Mouse (Mus musculus) heart, embryonic 16.5 days (tissue): ENCODE results near the gene Ghrl. TPM values are rescaled to one million over a fixed set of nuclear protein-coding genes. Genes with fewer than 3 reads are reported as not detected.

Experiments
- microRNA-seq: library from miRNA; unstranded; fragments of <30 nt; microRNA quantifications from one replicate; pipeline ENCODE4, GENCODE M21; 2017
- polyA plus RNA-seq: library from polyadenylated mRNA; unstranded; fragments of >200 nt; fragmentation: Nextera tagmentation; extraction: Ambion mirVana; gene quantifications from 2 replicates; pipeline ENCODE4 v1.2.1, GENCODE M21; 2015

Gene Ghrl
- polyA plus RNA-seq, 1 experiment from 2014 or later, result 0.30 TPM

Small RNA genes within 50 kb of the gene (microRNA-seq; reads per million reads assigned to microRNA genes)
- not detected for gene Mir7042

Other genes starting within 250 kb of the Ghrl start
- gene Il17rc, start 248.5 kb downstream of the Ghrl start, polyA plus RNA-seq, result 15.5 and 16.1 TPM in 2 replicates
- 44.8 and 46.8 TPM in 2 replicates for gene Creld1, start 236.6 kb downstream of the Ghrl start, polyA plus RNA-seq
- 0.26 and 0.29 TPM in 2 replicates for gene Prrt3, start 217.9 kb downstream of the Ghrl start, polyA plus RNA-seq
- gene Emc3, start 188.2 kb downstream of the Ghrl start, polyA plus RNA-seq, result 89.7 and 94.5 TPM in 2 replicates
- gene Fancd2, start 188.2 kb downstream of the Ghrl start, polyA plus RNA-seq, result 8.3 and 8.4 TPM in 2 replicates
- 0.30 TPM in 1 of 2 replicates, not detected in the other for gene Fancd2os, start 119.2 kb downstream of the Ghrl start, polyA plus RNA-seq
- gene Brk1, start 115.1 kb downstream of the Ghrl start, polyA plus RNA-seq, result 164 and 178 TPM in 2 replicates
- 28.8 and 29.4 TPM in 2 replicates for gene Vhl, start 95.9 kb downstream of the Ghrl start, polyA plus RNA-seq
- gene Irak2, start 81.4 kb downstream of the Ghrl start, polyA plus RNA-seq, result 5.0 and 5.5 TPM in 2 replicates
- gene Tatdn2, start 22.8 kb downstream of the Ghrl start, polyA plus RNA-seq, result 0.49 and 0.74 TPM in 2 replicates
- gene Sec13, start 20.9 kb upstream of the Ghrl start, polyA plus RNA-seq, result 187 TPM in 2 replicates